Mouse (Mus musculus): ENCODE data around the gene Ndufb10. TPM values are rescaled to one million over a fixed set of nuclear protein-coding genes. Genes with fewer than 3 reads are reported as not detected.

The Ndufb10 gene
- polyA plus RNA-seq, 1 experiment from 2014 or later = 281 TPM

DNA sequence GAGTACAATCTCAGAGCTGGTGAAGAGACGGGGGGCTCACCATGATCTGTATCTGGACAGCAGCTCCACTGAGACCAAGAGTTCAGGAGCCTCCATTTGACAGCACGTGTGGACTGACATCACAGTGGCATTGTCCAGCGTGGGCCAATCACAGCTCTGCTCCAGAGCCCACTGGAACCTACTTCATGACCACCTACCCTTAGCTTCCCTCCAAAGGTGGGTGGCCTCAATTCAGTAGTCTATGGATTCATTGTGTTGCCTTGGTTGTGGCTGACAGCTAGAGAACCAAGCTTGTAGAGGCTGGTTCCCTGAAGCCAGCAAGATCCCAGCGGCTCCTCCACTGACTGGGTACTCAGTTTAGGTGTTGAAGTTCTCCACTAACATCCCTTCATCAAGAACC, 6.3 kb downstream of the Ndufb10 start, which contains the start of the genes Rnf151 and Rps2:
Gene Rnf151 (minus strand): TSS at position 121 of the 400 bp plus-strand sequence.
Gene Rps2 (plus strand): TSS at position 174 of the 400 bp plus-strand sequence.
- peaks cover 28% of the 10 kb centered on the region for H3K4me1 ChIP-seq
- H3K36me3 ChIP-seq (replicated peaks) = peaks cover 10% of the 10 kb centered on the region
- peak within 1 kb of the TSS; percentile 77 for H3K4me3 ChIP-seq
- H3K27me3 ChIP-seq (replicated peaks) = no peaks in the 10 kb centered on the region
- H3K27ac ChIP-seq = no peak within 1 kb of the TSS
- H3K9me3 ChIP-seq = no peaks in the 10 kb centered on the region
- no peak for ATAC-seq (replicated peaks)
- WGBS = 77% methylated on average over 4 of the region's 4 CpGs
- H3K9ac ChIP-seq = no peak within 1 kb of the TSS
- peak within 1 kb of the TSS; percentile 72 for H3K4me2 ChIP-seq

DNA sequence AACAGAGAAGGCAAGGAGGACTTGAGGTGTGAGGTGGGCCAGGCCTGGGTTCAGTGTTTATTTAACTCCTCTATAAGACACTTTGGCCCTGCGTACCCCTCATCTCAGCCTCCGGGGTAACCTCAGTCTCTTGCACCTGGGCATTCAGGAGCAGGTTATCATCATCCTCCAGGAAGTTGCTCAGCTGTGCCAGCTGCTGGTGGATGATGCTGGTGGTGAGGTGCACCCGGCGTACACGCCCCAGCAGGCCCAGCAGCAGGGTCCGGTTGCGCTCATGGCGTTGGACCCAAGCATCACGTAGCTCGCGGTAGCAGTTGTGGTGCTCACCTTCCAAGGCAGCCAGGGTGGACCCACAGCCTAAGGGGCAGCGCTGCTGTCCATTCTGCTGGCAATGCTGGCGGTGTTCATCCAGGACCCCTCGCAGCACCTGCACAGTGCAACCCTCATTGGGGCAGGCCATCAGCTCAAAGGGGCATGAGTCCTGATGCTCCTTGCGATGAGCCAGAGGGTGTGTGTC, 8.1 kb downstream of the Ndufb10 start:
- H3K27ac ChIP-seq = no peak overlapping the region
- no peaks in the 10 kb centered on the region for H3K9me3 ChIP-seq
- no peak for ATAC-seq (replicated peaks)
- 96% methylated on average over 15 of the region's 15 CpGs for WGBS
- peaks cover 12% of the 10 kb centered on the region for H3K4me1 ChIP-seq
- H3K36me3 ChIP-seq (replicated peaks) = no peaks in the 10 kb centered on the region
- H3K27me3 ChIP-seq (replicated peaks) = no peaks in the 10 kb centered on the region
- no peak overlapping the region for H3K9ac ChIP-seq
- no peak overlapping the region for H3K4me3 ChIP-seq
- H3K4me2 ChIP-seq = no peak overlapping the region

- H3K4me2 ChIP-seq = no peak overlapping the region
- H3K4me3 ChIP-seq = no peak overlapping the region
- ATAC-seq (replicated peaks) = no peak
- H3K4me1 ChIP-seq = 0 out of 2 replicates have a peak, but pooled peaks cover 7% of the 10 kb centered on the region
- no peak overlapping the region for H3K9ac ChIP-seq
- H3K27ac ChIP-seq = no peak overlapping the region
- no peaks in the 10 kb centered on the region for H3K36me3 ChIP-seq (replicated peaks)
- 21% methylated on average over 6 of the region's 6 CpGs for WGBS
- H3K27me3 ChIP-seq (replicated peaks) = no peaks in the 10 kb centered on the region
- no peaks in the 10 kb centered on the region for H3K9me3 ChIP-seq
These were observed 8.7 kb downstream of the Ndufb10 start for GRCm38 (mm10) chr17:24715556-24715955.

GRCm38 (mm10) chr17:24708646-24709045, 15.6 kb downstream of the Ndufb10 start:
- no peak for ATAC-seq (replicated peaks)

DNA sequence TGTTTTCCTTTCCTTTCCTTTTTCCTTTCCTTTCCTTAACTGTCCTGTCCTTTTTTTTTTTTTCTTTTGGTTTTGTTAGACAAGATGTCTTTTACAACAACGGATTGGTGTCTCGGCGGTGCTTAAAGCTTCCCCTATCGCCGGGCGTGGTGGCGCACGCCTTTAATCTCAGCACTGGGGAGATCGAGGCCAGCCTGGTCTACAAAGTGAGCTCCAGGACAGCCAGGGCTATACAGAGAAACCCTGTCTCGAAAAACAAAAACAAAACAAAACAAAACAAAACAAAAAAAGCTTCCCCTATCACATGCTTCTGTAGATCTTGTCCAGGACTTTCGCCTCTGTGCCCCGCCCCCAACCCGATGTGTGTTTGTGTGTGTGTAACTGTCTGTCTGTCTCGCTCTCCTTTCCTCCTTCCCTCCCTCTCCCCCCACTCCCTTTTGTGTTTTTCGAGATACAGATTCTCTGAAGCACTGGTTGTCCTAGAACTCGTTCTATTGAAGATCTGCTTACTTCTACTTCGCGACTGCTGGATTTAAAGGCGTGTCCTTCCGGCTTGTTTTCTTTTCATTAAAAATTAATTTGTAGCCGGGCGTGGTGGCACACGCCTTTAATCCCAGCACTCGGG, 16.4 kb downstream of the Ndufb10 start:
- Histone ChIP-seq H3K9me3 (no peaks in the 10 kb centered on the region), H3K4me1 (peaks cover 20% of the 10 kb centered on the region), H3K9ac (peak overlapping the region; percentile 80), H3K4me2 (peak overlapping the region; percentile 81), H3K4me3 (peak overlapping the region; percentile 92), H3K27me3 (replicated peaks) (no peaks in the 10 kb centered on the region), H3K36me3 (replicated peaks) (peaks cover 15% of the 10 kb centered on the region; the same call in 1 of the 2 replicates), H3K27ac (peak overlapping the region; percentile 82)
- WGBS = 6% methylated on average over 24 of the region's 24 CpGs
- peak; percentile 76 for ATAC-seq (replicated peaks)

More at GRCm38 (mm10) chr17:24708646-24709045, 15.6 kb downstream of the Ndufb10 start:
- Histone ChIP-seq H3K27me3 (replicated peaks) (no peaks in the 10 kb centered on the region), H3K36me3 (replicated peaks) (peaks cover 13% of the 10 kb centered on the region; the same call in 1 of the 2 replicates), H3K9ac (no peak overlapping the region), H3K9me3 (no peaks in the 10 kb centered on the region), H3K27ac (no peak overlapping the region), H3K4me3 (no peak overlapping the region), H3K4me1 (peaks cover 20% of the 10 kb centered on the region), H3K4me2 (no peak overlapping the region)
- 39% methylated on average over 2 of the region's 2 CpGs for WGBS

DNA sequence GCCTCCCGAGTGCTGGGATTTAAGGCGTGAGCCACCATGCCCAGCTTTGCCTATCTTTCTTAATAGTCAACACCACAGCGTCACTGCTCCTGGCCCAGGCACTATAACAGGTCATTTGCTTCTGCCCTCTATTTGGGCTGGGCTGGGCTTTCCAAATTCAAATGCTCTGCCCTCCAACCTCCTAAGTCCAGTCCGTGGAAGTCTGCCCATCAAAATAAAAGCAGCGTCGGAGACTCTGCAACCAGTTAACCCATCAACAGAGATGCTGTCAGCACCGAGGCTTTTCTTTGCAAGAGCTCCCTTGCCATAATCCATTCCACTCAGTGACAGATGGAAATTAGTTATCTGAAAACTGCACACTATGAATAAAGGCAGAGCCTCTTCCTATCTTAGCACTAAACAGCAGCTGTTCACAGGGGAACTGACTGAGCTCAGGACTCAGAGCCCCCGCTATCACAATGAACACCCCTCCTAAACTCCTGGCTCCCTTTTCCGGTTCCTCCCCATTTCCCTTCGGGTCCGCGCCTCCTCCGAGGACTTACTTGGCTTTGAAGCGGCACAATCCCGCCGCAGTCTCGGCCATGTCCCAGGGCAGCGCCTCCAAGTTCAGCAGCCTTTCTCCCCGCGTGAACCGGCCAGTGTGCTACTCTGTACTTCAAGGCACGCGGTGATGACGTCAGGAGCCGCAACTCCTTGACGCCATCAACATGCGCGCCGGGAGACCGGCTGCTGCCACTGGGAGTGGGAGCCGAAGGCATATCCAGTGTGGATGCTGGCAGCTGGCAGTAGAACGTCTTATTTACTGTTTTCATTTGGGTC, 17.1 kb downstream of the Ndufb10 start, which contains the start of gene Tbl3:
Gene Tbl3 (minus strand): TSS at position 679 of the 819 bp plus-strand sequence.
- WGBS = 4% methylated on average over 32 of the region's 32 CpGs
- ATAC-seq (replicated peaks) = peak; percentile 89
- H3K27me3 ChIP-seq (replicated peaks) = no peaks in the 10 kb centered on the region
- H3K27ac ChIP-seq = peak within 1 kb of the TSS; percentile 82
- no peaks in the 10 kb centered on the region for H3K9me3 ChIP-seq
- H3K4me2 ChIP-seq = peak within 1 kb of the TSS; percentile 81
- peak within 1 kb of the TSS; percentile 80 for H3K9ac ChIP-seq
- H3K4me1 ChIP-seq = peaks cover 20% of the 10 kb centered on the region
- H3K36me3 ChIP-seq (replicated peaks) = peaks cover 20% of the 10 kb centered on the region; the same call in 1 of the 2 replicates
- H3K4me3 ChIP-seq = peak within 1 kb of the TSS; percentile 92

DNA sequence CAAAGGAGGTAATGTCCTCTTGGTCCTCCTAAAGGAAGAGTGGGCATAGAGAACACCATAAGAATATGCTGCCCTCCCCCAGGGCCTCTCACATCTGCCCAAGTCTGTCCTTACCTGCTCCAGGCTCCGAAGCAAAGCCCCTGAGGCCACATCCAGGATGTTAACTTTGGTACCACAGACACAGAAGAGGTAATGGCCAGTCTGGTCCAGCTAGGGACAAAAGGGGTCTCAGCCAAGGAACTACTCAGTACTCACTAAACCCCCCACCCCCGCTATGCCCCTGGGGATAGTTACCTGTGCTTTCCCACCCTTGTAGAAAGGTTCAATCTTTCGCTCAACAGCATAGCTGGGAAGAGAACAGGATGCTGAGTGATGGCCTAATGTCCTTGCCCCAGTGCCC, 18.5 kb downstream of the Ndufb10 start:
- no peak for ATAC-seq (replicated peaks)
- no peak overlapping the region for H3K9ac ChIP-seq
- H3K9me3 ChIP-seq = no peaks in the 10 kb centered on the region
- no peaks in the 10 kb centered on the region for H3K27me3 ChIP-seq (replicated peaks)
- peaks cover 33% of the 10 kb centered on the region; the same call in 1 of the 2 replicates for H3K36me3 ChIP-seq (replicated peaks)
- 93% methylated on average over 3 of the region's 3 CpGs for WGBS
- no peak overlapping the region for H3K27ac ChIP-seq
- H3K4me1 ChIP-seq = peaks cover 20% of the 10 kb centered on the region
- H3K4me3 ChIP-seq = no peak overlapping the region
- no peak overlapping the region for H3K4me2 ChIP-seq

DNA sequence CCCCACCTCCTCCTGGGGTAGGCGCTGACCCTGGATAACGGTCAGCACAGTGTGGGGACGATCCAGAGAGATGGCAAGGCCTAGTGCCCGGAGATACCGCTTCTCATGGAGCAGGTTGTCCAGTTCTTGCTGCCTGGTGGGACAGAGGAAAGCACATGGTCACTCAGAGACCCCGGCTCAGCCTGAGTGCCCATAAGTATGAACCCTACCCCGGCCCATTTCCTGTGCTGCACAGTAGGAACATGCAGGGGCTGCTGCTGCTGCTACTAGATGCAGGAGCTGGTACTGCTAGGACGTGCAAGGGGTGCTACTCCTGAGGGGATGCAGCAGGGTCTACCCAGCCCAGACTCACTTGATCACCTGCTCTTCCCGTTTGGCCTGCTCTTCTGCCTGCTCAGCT, 23.0 kb downstream of the Ndufb10 start:
- WGBS = 93% methylated on average over 9 of the region's 9 CpGs
- Histone ChIP-seq H3K9ac (no peak overlapping the region; the same call in 1 of the 2 replicates), H3K4me2 (no peak overlapping the region), H3K4me3 (no peak overlapping the region), H3K4me1 (peaks cover 14% of the 10 kb centered on the region), H3K27ac (no peak overlapping the region), H3K27me3 (replicated peaks) (peaks cover 3% of the 10 kb centered on the region; the same call in 1 of the 2 replicates), H3K9me3 (no peaks in the 10 kb centered on the region), H3K36me3 (replicated peaks) (peaks cover 42% of the 10 kb centered on the region; the same call in 1 of the 2 replicates)
- ATAC-seq (replicated peaks) = no peak

DNA sequence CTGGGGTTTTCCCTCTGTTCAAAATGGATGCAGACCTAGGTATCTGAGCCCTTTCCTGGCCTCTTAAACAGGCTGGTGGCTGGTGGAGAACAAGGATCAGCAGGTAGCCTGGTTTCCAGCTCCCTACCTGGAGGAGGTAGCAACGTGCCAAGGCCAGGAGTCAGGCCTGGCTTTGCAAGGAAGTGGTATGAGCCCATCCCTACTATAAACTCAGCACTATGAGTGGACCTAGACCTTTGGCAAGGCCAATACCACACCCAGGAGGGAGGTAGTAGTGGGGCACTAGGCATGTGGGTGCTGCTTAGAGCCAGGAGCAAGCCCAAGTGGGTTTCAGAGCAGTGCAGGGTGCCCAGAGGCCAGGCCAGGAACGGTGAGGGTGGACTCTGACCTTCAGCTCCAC, 24.8 kb downstream of the Ndufb10 start:
- Histone ChIP-seq H3K4me2 (no peak overlapping the region), H3K36me3 (replicated peaks) (peaks cover 37% of the 10 kb centered on the region; the same call in 1 of the 2 replicates), H3K27me3 (replicated peaks) (peaks cover 3% of the 10 kb centered on the region; the same call in 1 of the 2 replicates), H3K9me3 (no peaks in the 10 kb centered on the region), H3K4me1 (peaks cover 17% of the 10 kb centered on the region), H3K27ac (no peak overlapping the region), H3K4me3 (no peak overlapping the region), H3K9ac (no peak overlapping the region)
- WGBS = 78% methylated on average over 2 of the region's 2 CpGs
- ATAC-seq (replicated peaks) = no peak

- Histone ChIP-seq H3K4me2 (no peak overlapping the region), H3K27me3 (replicated peaks) (peaks cover 3% of the 10 kb centered on the region; the same call in 1 of the 2 replicates), H3K27ac (no peak overlapping the region), H3K4me1 (peaks cover 21% of the 10 kb centered on the region), H3K9me3 (no peaks in the 10 kb centered on the region), H3K36me3 (replicated peaks) (peaks cover 29% of the 10 kb centered on the region; the same call in 1 of the 2 replicates), H3K9ac (no peak overlapping the region), H3K4me3 (no peak overlapping the region)
- 70% methylated on average over 9 of the region's 9 CpGs for WGBS
- no peak for ATAC-seq (replicated peaks)
These were observed 25.6 kb downstream of the Ndufb10 start for GRCm38 (mm10) chr17:24698715-24699114.

DNA sequence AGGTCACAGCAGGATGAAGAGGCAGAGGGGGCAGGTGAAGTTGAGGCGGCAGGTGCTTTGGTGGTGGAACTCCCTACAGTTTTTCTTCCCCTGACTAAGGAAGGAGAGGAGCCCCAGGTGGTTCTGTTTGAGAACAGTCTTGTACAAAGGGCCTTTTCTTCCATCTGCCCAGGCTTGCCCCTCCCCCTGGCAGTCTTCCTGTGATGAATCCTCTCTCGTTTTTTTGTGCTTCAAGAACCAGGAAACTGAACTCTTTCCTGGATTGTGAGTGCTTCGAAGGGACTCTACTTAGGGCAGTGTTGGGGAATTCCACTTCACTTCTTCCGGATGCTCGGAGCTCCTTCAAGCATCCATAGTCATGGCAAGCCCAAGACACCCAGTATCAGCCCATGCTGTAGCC, 26.3 kb downstream of the Ndufb10 start:
- ATAC-seq (replicated peaks) = no peak
- Histone ChIP-seq H3K9me3 (no peaks in the 10 kb centered on the region), H3K27ac (no peak overlapping the region), H3K4me2 (no peak overlapping the region), H3K36me3 (replicated peaks) (peaks cover 28% of the 10 kb centered on the region; the same call in 1 of the 2 replicates), H3K4me1 (peaks cover 21% of the 10 kb centered on the region), H3K9ac (no peak overlapping the region), H3K4me3 (no peak overlapping the region), H3K27me3 (replicated peaks) (peaks cover 3% of the 10 kb centered on the region; the same call in 1 of the 2 replicates)
- WGBS = 16% methylated on average over 5 of the region's 5 CpGs

Measured in midbrain, embryonic 15.5 days (tissue).